Mouse (Mus musculus) bone marrow macrophage, adult 2 months (primary cell): ENCODE data around the gene Exoc4.

Experiments used
- CTCF ChIP-seq: IDR thresholded peaks from 2 replicates; pipeline ENCODE4 v1.5.1; 2012; ENCODE audit warnings: low read depth, mild to moderate bottlenecking, low read length, moderate library complexity
- POLR2A ChIP-seq: IDR thresholded peaks from 2 replicates; pipeline ENCODE4 v1.6.1; 2012; ENCODE audit warnings: mild to moderate bottlenecking, low read depth, low read length, borderline replicate concordance

- TF ChIP-seq CTCF (no peak), POLR2A (no peak)
These were observed 388.3 kb downstream of the Exoc4 start for GRCm38 (mm10) chr6:33637192-33637591.
